Comparison of ENCODE assay signal across 20 mouse cellular contexts in the genomic region with DNA sequence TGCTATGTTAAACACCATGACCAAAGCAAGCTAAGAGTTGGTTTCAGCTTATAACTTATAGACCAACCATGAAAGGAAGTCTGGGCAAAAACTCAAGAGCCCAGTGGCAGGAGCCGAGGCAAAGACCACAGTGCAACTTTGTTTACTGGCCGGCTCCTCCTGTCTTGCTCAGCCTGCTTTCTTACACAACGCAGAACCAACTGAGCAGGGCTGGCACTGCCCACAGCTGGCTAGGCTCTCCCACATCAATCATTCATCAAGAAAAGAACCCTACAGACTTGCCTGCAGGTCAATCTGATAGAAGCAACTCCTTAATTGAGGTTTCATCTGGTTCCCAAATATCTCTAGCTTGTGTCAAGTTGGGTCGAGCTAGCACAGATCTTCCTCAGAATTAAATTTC.
A peak's percentile ranks its signal among the peaks of the same experiment; 100 is the strongest.
DNase-seq lines count a peak whose midpoint lies in the region; ATAC-seq lines count a peak whose summit lies in the region.
"Had no signal": no experiment of that assay in that cellular context is flagged by ENCODE, and none has a peak within 500 bp of the region (broad histone marks: within the 10 kb centered on the region; RNA-seq: fewer than 3 reads in every experiment).

No protein-coding gene starts in this region.

- H3K4me2 ChIP-seq in kidney, embryonic 14.5 days (replicated peaks; ENCODE audit: low read depth, low read length), result no peak overlapping the region
- H3K4me2 ChIP-seq: embryonic facial prominence, embryonic 15.5 days; forebrain, embryonic 15.5 days; heart, embryonic 13.5 days; limb, embryonic 12.5 days; liver, embryonic 13.5 days; lung, embryonic 14.5 days; midbrain, embryonic 13.5 days had no signal

- ATAC-seq in kidney, embryonic 14.5 days (ENCODE audit: low FRiP score, low TSS enrichment), result no peak
- ATAC-seq: forebrain, embryonic 15.5 days; midbrain, embryonic 13.5 days had no signal

- H3K27me3 ChIP-seq in kidney, embryonic 14.5 days (ENCODE audit: control insufficient read depth, insufficient read depth, low read length), result no peaks in the 10 kb centered on the region
- H3K27me3 ChIP-seq: embryonic facial prominence, embryonic 15.5 days; forebrain, embryonic 15.5 days; heart, embryonic 13.5 days; limb, embryonic 12.5 days; midbrain, embryonic 13.5 days had no signal

- peaks cover 12% of the 10 kb centered on the region for H3K4me1 ChIP-seq in kidney, embryonic 14.5 days (ENCODE audit: control insufficient read depth, insufficient read depth, low read length)
- H3K4me1 ChIP-seq: embryonic facial prominence, embryonic 15.5 days; forebrain, embryonic 15.5 days; limb, embryonic 12.5 days; liver, embryonic 13.5 days; midbrain, embryonic 13.5 days had no signal

- no peaks in the 10 kb centered on the region for H3K36me3 ChIP-seq in kidney, embryonic 14.5 days (ENCODE audit: control insufficient read depth, insufficient read depth, low read length)
- H3K36me3 ChIP-seq: embryonic facial prominence, embryonic 15.5 days; forebrain, embryonic 15.5 days; heart, embryonic 13.5 days; limb, embryonic 12.5 days; liver, embryonic 13.5 days; midbrain, embryonic 13.5 days had no signal

- 37% methylated on average over 4 of the region's 4 CpGs for WGBS in kidney, embryonic 14.5 days

- no peak overlapping the region for H3K9ac ChIP-seq in kidney, embryonic 14.5 days (ENCODE audit: low read depth, low read length)
- H3K9ac ChIP-seq: embryonic facial prominence, embryonic 15.5 days; forebrain, embryonic 15.5 days; heart, embryonic 13.5 days; limb, embryonic 12.5 days; liver, embryonic 13.5 days; lung, embryonic 14.5 days; midbrain, embryonic 13.5 days had no signal

- no peak overlapping the region for H3K4me3 ChIP-seq in kidney, embryonic 14.5 days (ENCODE audit: low read length)
- H3K4me3 ChIP-seq: embryonic facial prominence, embryonic 15.5 days; forebrain, embryonic 15.5 days; heart, adult 2 months; heart, embryonic 13.5 days; limb, embryonic 12.5 days; liver, embryonic 13.5 days; midbrain, embryonic 13.5 days had no signal

- DNase-seq in adrenal gland, postnatal 10 days, result peak; percentile 40
- no peak for DNase-seq in adrenal gland, adult 18-20 months (ENCODE audit: low spot score in 2 of 2)
- peak; percentile 66 for DNase-seq in fat pad, adult 2 months (ENCODE audit: extremely low read depth, low read depth, low spot score)
- peak; percentile 56 to 79 for DNase-seq in kidney, postnatal 25 days
- no peak for DNase-seq in c-Kit-positive CD71-positive TER-119-positive erythroid progenitor cells, embryonic 14.5 days (ENCODE audit: low spot score)
- DNase-seq in Muller cell, postnatal 12 days (ENCODE audit: inconsistent ontology term), result no peak
- DNase-seq: cerebellum, adult 8-10 months; gastrocnemius, postnatal 14 days; heart, adult 2 months; heart, postnatal 14 days; liver, embryonic 13.5 days; lung, embryonic 14.5 days; right cerebral cortex, postnatal 4 days; thymus, postnatal 25 days had no signal

- H3K9me3 ChIP-seq in kidney, embryonic 14.5 days (ENCODE audit: control insufficient read depth, low read length), result no peaks in the 10 kb centered on the region
- H3K9me3 ChIP-seq: embryonic facial prominence, embryonic 15.5 days; forebrain, embryonic 15.5 days; heart, embryonic 13.5 days; limb, embryonic 12.5 days; liver, embryonic 13.5 days; midbrain, embryonic 13.5 days had no signal

- peak overlapping the region; percentile 76 for H3K27ac ChIP-seq in kidney, embryonic 14.5 days (ENCODE audit: low read depth, low read length)
- H3K27ac ChIP-seq: embryonic facial prominence, embryonic 15.5 days; forebrain, embryonic 15.5 days; heart, adult 2 months; heart, embryonic 13.5 days; limb, embryonic 12.5 days; liver, embryonic 13.5 days; midbrain, embryonic 13.5 days had no signal

Comparison
In these comparisons a context has a peak if more than half of its experiments do, and no peak if none do; other contexts are left out.
1. DNase-seq: peak in adrenal gland, postnatal 10 days (single experiment), fat pad, adult 2 months (single experiment) and kidney, postnatal 25 days (2 of 2); none in adrenal gland, adult 18-20 months (0 of 2), c-Kit-positive CD71-positive TER-119-positive erythroid progenitor cells, embryonic 14.5 days (single experiment) and Muller cell, postnatal 12 days (single experiment).